Mouse (Mus musculus) liver, embryonic 14.5 days (tissue): Measurements from ENCODE around the gene Inpp4b.

ENCODE experiments used
- CTCF ChIP-seq: IDR thresholded peaks from 2 replicates; pipeline ENCODE4 v1.5.1; 2016; ENCODE audit warnings: antibody characterized with exemption, low read depth, control low read depth
- EP300 ChIP-seq: IDR thresholded peaks from 2 replicates; pipeline ENCODE4 v1.6.1; 2016; ENCODE audit warnings: antibody characterized with exemption, low read depth

DNA sequence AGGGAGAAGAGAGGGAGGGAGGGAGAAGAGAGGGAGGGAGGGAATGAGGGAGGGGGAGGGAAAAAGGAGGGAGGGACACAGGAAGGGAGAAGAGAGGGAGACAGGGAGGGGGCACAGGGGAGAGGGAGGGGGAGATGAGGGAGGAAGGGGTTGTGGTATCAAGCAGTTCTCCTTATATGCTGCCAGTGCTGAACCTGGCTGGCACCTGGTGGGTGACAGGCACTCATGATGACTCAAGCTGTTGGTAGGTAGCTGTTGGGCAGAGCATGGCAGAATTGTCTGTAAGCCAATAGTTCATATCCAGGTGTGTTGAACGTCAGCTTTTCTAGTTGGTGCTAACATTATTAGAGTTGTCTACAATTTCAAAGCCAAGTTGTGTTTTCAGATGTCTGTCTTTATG lies 512.7 kb downstream of the Inpp4b start:
- TF ChIP-seq CTCF (no peak), EP300 (no peak)
